Mouse (Mus musculus) olfactory bulb, adult 2 months (tissue): ENCODE results near the gene Gclc.

Source experiments
- CTCF ChIP-seq: fragments of 200-500 bp; IDR thresholded peaks from 2 replicates; pipeline ENCODE4 v1.5.1; 2012; ENCODE audit warnings: low read depth, mild to moderate bottlenecking, low read length, moderate library complexity; ENCODE audit not compliant: insufficient read depth
- POLR2A ChIP-seq: fragments of 200-500 bp; IDR thresholded peaks from 2 replicates; pipeline ENCODE4 v1.6.1; 2012; ENCODE audit warnings: mild to moderate bottlenecking, low read depth, low read length, moderate library complexity; ENCODE audit not compliant: insufficient read depth

GRCm38 (mm10) chr9:77828531-77828965 lies 74.2 kb downstream of the Gclc start:
- no peak for TF ChIP-seq POLR2A
- TF ChIP-seq CTCF, result no peak
